Mouse (Mus musculus): Measurements from ENCODE around the gene Ttc16. TPM values are rescaled to one million over a fixed set of nuclear protein-coding genes. Genes with fewer than 3 reads are reported as not detected.

Gene Ttc16
- polyA plus RNA-seq, 1 experiment: 0.02 TPM

DNA sequence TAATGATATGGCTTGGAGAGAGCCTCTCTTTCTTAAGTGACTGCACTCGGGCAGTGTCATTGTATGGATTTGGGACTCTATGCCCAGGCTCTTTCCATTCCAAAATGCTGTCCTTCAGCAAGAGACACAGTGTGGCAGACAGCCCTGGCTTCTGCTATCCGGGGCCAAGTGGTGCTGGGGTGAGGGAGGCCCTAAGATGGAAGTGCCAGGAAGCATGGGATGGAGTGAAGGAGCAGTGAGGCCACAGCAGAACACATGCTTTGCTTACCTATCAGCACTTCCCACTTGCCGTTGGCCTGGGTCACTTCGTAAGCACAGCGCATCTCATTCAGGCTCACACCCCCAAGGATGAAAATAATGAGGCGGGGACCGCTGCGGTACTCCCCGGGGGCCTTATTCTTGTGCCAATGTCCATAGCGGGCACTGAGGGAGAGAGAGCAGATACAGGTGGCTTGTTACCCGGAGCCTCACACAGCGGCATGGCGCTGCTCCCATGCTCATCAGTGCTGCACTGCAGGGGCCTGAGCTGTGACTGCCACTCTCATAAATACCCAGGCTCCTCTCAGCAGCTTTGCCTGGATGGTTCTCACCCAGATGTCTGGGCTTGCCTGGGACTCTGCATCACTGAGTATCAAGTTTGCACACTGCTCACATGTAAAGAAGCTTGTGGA lies 20.4 kb upstream of the Ttc16 start:
- no peak for TF ChIP-seq GATA1 (IDR thresholded peaks at IDR 0.05; ENCODE audit: low read length)

GRCm38 (mm10) chr2:32791297-32791696 lies 15.9 kb upstream of the Ttc16 start:
- no peak for TF ChIP-seq GATA1 (IDR thresholded peaks at IDR 0.05; ENCODE audit: low read length)

- no peak for TF ChIP-seq GATA1 (IDR thresholded peaks at IDR 0.05; ENCODE audit: low read length)
These were observed 13.1 kb upstream of the Ttc16 start for GRCm38 (mm10) chr2:32788581-32788980.

DNA sequence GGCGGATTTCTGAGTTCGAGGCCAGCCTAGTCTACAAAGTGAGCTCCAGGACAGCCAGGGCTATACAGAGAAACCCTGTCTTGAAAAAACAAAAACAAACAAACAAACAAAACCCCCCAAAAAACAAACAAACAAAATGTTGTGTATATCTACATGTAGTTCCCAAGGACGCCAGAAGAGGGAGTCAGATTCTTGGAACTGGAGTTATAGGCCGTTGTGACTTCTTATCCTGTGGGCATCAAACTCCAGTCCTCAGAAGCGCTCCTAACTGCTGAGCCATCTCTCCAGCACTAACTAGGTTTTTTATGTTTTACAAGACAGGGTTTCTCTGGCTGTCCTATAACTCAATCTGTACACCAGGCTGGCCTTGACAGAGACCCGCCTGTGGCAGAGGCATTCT lies 11.7 kb upstream of the Ttc16 start:
- no peak for TF ChIP-seq GATA1 (IDR thresholded peaks at IDR 0.05; ENCODE audit: low read length)

DNA sequence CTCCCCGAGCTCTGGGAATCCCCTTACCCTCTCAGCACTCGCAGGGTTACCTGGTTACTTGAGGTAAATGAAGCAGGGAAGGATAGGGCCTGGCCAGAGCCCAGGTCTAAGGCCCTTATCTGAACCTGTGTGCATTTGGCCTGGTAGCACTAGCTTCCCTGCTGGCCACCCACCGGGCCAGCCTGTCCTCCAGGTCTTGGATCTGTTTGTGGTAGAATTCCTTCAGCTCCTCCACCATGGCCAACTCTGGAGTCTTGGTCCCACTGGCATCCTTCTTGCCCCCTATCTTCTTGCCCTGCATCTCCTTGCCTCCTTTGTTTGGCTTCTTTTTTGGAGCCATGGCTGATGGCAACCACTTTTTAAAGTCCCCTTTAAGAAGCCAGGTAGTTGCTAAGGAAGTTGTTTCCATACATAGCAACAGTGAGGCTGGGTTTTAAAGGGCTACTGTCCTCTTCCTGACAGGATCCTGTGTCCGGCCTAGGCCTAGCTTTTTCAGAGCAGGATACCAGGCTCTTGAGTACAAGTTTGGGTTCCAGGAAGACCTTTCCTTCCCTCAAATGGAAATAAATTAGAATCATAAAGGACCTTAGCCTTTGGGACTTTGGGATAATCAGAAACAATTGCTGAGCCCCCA lies 8.7 kb upstream of the Ttc16 start, which contains the start of gene Cfap157:
Cfap157 (minus strand) TSS at position 381 of the 634 bp plus-strand sequence.
- no peak for TF ChIP-seq GATA1 (IDR thresholded peaks at IDR 0.05; ENCODE audit: low read length)

DNA sequence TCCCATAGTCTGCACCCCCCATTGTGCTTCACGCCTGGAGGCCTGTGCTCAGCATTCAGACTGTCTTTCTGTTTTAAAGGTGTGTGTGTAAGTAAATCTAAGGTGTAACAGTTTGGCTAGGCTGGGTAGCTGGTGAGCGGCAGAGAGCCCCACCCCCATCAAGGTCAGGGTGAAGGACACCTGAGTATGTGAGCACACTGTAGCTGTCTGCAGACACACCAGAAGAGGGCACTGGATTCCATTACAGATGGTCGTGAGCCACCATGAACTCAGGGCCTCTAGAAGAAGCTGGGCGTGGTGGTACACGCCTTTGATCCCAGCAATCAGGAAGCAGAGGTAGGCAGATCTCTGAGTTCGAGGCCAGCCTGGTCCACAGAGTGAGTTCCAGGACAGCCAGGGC lies 6.3 kb upstream of the Ttc16 start:
- no peak for TF ChIP-seq GATA1 (IDR thresholded peaks at IDR 0.05; ENCODE audit: low read length)

DNA sequence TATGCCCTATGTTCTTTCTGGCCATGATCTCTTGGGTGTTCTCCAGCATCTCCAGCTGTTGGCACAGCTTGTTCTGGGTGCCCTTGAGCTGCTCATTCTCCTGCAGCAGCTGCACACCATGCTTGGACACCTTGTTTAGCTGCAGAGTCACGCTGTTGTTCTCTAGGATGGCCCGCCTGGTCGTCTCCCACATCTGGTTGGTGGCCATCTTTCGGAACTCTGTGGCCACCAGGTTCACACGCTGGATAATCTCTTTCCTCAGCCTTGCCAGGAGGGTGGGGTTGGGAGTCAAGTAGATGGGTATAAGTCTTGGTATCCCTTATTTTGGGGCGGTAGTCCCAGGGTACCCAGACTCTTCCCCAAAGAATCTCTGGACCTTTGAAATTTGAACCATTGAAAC lies 4.3 kb upstream of the Ttc16 start:
- no peak for TF ChIP-seq GATA1 (IDR thresholded peaks at IDR 0.05; ENCODE audit: low read length)

- no peak for TF ChIP-seq GATA1 (IDR thresholded peaks at IDR 0.05; ENCODE audit: low read length)
These were observed 3.7 kb upstream of the Ttc16 start for GRCm38 (mm10) chr2:32779131-32779530.

GRCm38 (mm10) chr2:32778081-32778480 lies 2.6 kb upstream of the Ttc16 start:
- TF ChIP-seq GATA1 (IDR thresholded peaks at IDR 0.05; ENCODE audit: low read length): no peak

GRCm38 (mm10) chr2:32776192-32776591 lies 759 bp upstream of the Ttc16 start:
- TF ChIP-seq GATA1 (IDR thresholded peaks at IDR 0.05; ENCODE audit: low read length): no peak

- TF ChIP-seq GATA1 (IDR thresholded peaks at IDR 0.05; ENCODE audit: low read length): no peak
These were observed 2.7 kb downstream of the Ttc16 start for GRCm38 (mm10) chr2:32772626-32773279.

DNA sequence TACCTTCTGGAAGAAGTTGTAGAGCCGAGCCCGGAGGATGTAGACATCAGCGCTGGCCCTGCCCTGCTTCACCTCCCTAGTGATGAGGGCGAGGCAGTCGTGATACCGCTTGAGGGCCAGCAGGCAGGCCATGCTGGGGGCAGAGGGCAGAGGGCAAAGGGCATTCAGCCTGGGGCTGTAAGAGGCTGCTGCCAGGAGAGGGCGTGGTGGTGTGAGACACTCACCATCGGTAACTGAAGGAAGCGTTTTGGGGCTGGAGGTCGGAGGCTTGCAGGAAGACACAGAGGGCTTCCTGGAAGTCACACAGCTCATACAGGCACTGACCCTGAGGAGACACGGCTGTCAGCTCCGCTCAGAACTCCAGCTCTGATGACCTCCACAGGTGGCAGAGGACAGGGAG lies 3.5 kb downstream of the Ttc16 start:
- TF ChIP-seq GATA1 (IDR thresholded peaks at IDR 0.05; ENCODE audit: low read length): no peak

- no peak for TF ChIP-seq GATA1 (IDR thresholded peaks at IDR 0.05; ENCODE audit: low read length)
These were observed 5.9 kb downstream of the Ttc16 start for GRCm38 (mm10) chr2:32769327-32770085.

DNA sequence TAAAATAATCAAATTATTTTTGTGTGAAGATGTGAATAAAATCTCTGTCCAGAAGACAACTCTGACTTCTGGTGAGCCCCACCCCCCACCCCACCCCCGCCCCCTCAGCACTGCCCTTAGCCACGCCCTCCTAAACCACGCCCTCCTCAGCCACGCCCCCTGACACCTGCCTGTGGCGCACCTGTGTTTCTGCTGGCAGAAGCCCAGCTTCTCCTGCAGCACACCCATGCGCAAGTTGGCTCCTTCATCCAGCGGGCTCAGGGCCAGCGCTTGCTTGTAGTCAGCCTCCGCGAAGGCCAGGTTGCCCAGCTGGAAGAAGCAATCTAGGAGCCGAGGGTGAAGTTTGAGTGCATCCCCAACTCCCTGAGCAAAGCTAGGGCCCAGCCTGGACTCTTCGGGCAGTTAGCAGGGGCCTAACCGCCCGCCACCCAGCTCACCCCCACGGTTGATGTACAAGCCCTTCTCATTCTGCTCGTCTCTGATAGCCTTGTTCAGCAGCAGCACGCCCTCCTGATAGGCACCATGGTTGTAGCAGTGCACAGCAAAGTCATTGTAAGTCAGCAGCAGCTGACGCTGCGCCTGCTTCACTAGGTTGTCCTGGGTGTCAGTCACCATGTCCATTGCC lies 6.7 kb downstream of the Ttc16 start:
- no peak for TF ChIP-seq GATA1 (IDR thresholded peaks at IDR 0.05; ENCODE audit: low read length)

GRCm38 (mm10) chr2:32767241-32767640 lies 8.2 kb downstream of the Ttc16 start:
- no peak for TF ChIP-seq GATA1 (IDR thresholded peaks at IDR 0.05; ENCODE audit: low read length)

Data from G1E-ER4 (cell line).